Mouse (Mus musculus): ENCODE measurements around the gene Lta. TPM values are rescaled to one million over a fixed set of nuclear protein-coding genes. Genes with fewer than 3 reads are reported as not detected.
A peak's percentile ranks its signal among the peaks of the same experiment; 100 is the strongest.

Lta gene
- polyA plus RNA-seq, 1 experiment from 2014 or later = not detected

- DNase-seq = peak; percentile 86
- peak overlapping the region; percentile 36 for H3K9ac ChIP-seq (replicated peaks)
- peak overlapping the region; percentile 80 for H3K27ac ChIP-seq (ENCODE audit: low read depth)
- H3K4me3 ChIP-seq (ENCODE audit: low read depth, low read length) = peak overlapping the region; percentile 52
- no peaks in the 10 kb centered on the region for H3K9me3 ChIP-seq (ENCODE audit: low read length)
- H3K4me2 ChIP-seq (ENCODE audit: low read depth, low read length) = peak overlapping the region; percentile 75
- TF ChIP-seq CTCF (IDR thresholded peaks at IDR 0.05; ENCODE audit: low read depth) (no peak), EP300 (IDR thresholded peaks at IDR 0.05; ENCODE audit: low read depth) (no peak)
- WGBS (ENCODE audit: insufficient replicate concordance) = 2% methylated on average over 18 of the region's 18 CpGs
- no peaks in the 10 kb centered on the region for H3K27me3 ChIP-seq (ENCODE audit: insufficient read depth, low read length)
- H3K4me1 ChIP-seq (ENCODE audit: insufficient read depth) = peaks cover 8% of the 10 kb centered on the region
- peak; percentile 44; the same call in 1 of the 2 replicates for ATAC-seq
- H3K36me3 ChIP-seq (replicated peaks; ENCODE audit: insufficient read depth, low read length) = no peaks in the 10 kb centered on the region
These were observed 19.2 kb downstream of the Lta start for GRCm38 (mm10) chr17:35185639-35186611.

- no peak overlapping the region for H3K4me3 ChIP-seq (ENCODE audit: low read depth, low read length)
- no peak overlapping the region for H3K27ac ChIP-seq (ENCODE audit: low read depth)
- H3K4me2 ChIP-seq (ENCODE audit: low read depth, low read length) = no peak overlapping the region
- H3K9ac ChIP-seq (replicated peaks) = no peak overlapping the region
- 74% methylated on average over 5 of the region's 5 CpGs for WGBS (ENCODE audit: insufficient replicate concordance)
- no peaks in the 10 kb centered on the region for H3K9me3 ChIP-seq (ENCODE audit: low read length)
- TF ChIP-seq CTCF (IDR thresholded peaks at IDR 0.05; ENCODE audit: low read depth) (no peak), EP300 (IDR thresholded peaks at IDR 0.05; ENCODE audit: low read depth) (no peak)
- 0 out of 2 replicates have a peak, but pooled peaks cover 4% of the 10 kb centered on the region for H3K4me1 ChIP-seq (ENCODE audit: insufficient read depth)
- H3K27me3 ChIP-seq (ENCODE audit: insufficient read depth, low read length) = no peaks in the 10 kb centered on the region
- ATAC-seq (no peak), DNase-seq (no peak)
- H3K36me3 ChIP-seq (replicated peaks; ENCODE audit: insufficient read depth, low read length) = no peaks in the 10 kb centered on the region
These were observed 25.1 kb downstream of the Lta start for GRCm38 (mm10) chr17:35180093-35180492.

DNA sequence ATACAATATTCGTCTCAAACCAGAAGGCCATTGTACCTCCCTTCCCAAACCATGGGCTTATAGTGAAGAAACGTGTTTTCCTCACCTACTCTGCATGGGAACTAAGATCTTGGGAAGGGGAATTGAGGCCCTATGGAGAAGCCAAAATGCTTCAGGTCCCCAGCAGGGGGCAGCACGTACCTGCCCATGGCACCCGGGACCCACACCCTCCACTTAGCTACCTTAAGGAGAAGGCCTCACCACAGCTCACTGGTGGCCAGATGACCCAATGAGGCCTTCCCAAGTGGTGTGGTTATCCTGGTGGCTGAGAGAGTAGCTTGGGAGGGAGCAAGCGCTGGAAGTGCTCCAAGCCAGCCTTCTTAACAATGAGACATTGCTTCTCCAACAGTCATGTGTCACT, 26.6 kb downstream of the Lta start:
- Histone ChIP-seq H3K4me3 (ENCODE audit: low read depth, low read length) (no peak overlapping the region), H3K4me1 (ENCODE audit: insufficient read depth) (0 out of 2 replicates have a peak, but pooled peaks cover 4% of the 10 kb centered on the region), H3K27ac (ENCODE audit: low read depth) (no peak overlapping the region), H3K36me3 (replicated peaks; ENCODE audit: insufficient read depth, low read length) (no peaks in the 10 kb centered on the region), H3K4me2 (ENCODE audit: low read depth, low read length) (no peak overlapping the region), H3K27me3 (ENCODE audit: insufficient read depth, low read length) (no peaks in the 10 kb centered on the region), H3K9me3 (ENCODE audit: low read length) (no peaks in the 10 kb centered on the region), H3K9ac (replicated peaks) (no peak overlapping the region)
- no peak for TF ChIP-seq EP300 (IDR thresholded peaks at IDR 0.05; ENCODE audit: low read depth)
- peak; percentile 97 for TF ChIP-seq CTCF (IDR thresholded peaks at IDR 0.05; ENCODE audit: low read depth)
- 14% methylated on average over 5 of the region's 5 CpGs for WGBS (ENCODE audit: insufficient replicate concordance)
- DNase-seq (peak; percentile 83), ATAC-seq (peak; percentile 73)

GRCm38 (mm10) chr17:35175968-35176367, 29.2 kb downstream of the Lta start, which contains the start of gene Aif1:
Gene Aif1, minus strand, starts transcription at chr17:35176068.
- WGBS (ENCODE audit: insufficient replicate concordance) = 54% methylated on average over 2 of the region's 2 CpGs

DNA sequence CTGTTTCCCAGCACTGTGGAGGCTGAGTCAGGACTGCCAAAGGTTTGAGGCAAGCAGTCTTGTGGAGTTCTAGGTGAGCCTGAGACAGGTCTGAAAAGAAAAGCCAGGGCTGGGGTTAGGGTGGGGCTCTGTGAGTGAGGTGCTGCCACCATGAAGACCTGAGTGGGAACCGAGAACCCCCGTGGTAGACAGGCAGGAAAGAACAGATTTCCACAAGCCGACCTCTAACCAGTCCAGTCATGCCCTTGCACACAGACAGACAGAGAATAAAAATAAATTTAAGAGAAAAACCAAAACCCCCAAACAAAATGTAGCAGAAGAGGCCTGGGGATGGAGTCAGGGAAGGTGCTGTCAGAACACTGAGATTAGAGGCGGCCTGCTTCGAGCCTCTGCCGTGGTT, 29.8 kb downstream of the Lta start:
- 0 out of 2 replicates have a peak, but pooled peaks cover 4% of the 10 kb centered on the region for H3K4me1 ChIP-seq (ENCODE audit: insufficient read depth)
- 55% methylated on average over 6 of the region's 6 CpGs for WGBS (ENCODE audit: insufficient replicate concordance)
- no peak overlapping the region for H3K9ac ChIP-seq (replicated peaks)
- H3K9me3 ChIP-seq (ENCODE audit: low read length) = no peaks in the 10 kb centered on the region
- H3K27me3 ChIP-seq (ENCODE audit: insufficient read depth, low read length) = no peaks in the 10 kb centered on the region
- no peak for ATAC-seq
- H3K4me3 ChIP-seq (ENCODE audit: low read depth, low read length) = no peak overlapping the region
- no peak for TF ChIP-seq CTCF (IDR thresholded peaks at IDR 0.05; ENCODE audit: low read depth)
- TF ChIP-seq EP300 (IDR thresholded peaks at IDR 0.05; ENCODE audit: low read depth) = no peak
- no peak overlapping the region for H3K4me2 ChIP-seq (ENCODE audit: low read depth, low read length)
- H3K27ac ChIP-seq (ENCODE audit: low read depth) = no peak overlapping the region
- DNase-seq = no peak
- no peaks in the 10 kb centered on the region for H3K36me3 ChIP-seq (replicated peaks; ENCODE audit: insufficient read depth, low read length)

More at GRCm38 (mm10) chr17:35175968-35176367, 29.2 kb downstream of the Lta start, which contains the start of gene Aif1:
- Histone ChIP-seq H3K36me3 (replicated peaks; ENCODE audit: insufficient read depth, low read length) (no peaks in the 10 kb centered on the region), H3K9me3 (ENCODE audit: low read length) (no peaks in the 10 kb centered on the region), H3K4me3 (ENCODE audit: low read depth, low read length) (no peak within 1 kb of the TSS), H3K4me2 (ENCODE audit: low read depth, low read length) (no peak within 1 kb of the TSS), H3K27ac (ENCODE audit: low read depth) (no peak within 1 kb of the TSS), H3K27me3 (ENCODE audit: insufficient read depth, low read length) (no peaks in the 10 kb centered on the region), H3K9ac (replicated peaks) (no peak within 1 kb of the TSS), H3K4me1 (ENCODE audit: insufficient read depth) (0 out of 2 replicates have a peak, but pooled peaks cover 4% of the 10 kb centered on the region)
- ATAC-seq (no peak), DNase-seq (no peak)
- TF ChIP-seq CTCF (IDR thresholded peaks at IDR 0.05; ENCODE audit: low read depth) (no peak), EP300 (IDR thresholded peaks at IDR 0.05; ENCODE audit: low read depth) (no peak)
